In the genomic region with DNA sequence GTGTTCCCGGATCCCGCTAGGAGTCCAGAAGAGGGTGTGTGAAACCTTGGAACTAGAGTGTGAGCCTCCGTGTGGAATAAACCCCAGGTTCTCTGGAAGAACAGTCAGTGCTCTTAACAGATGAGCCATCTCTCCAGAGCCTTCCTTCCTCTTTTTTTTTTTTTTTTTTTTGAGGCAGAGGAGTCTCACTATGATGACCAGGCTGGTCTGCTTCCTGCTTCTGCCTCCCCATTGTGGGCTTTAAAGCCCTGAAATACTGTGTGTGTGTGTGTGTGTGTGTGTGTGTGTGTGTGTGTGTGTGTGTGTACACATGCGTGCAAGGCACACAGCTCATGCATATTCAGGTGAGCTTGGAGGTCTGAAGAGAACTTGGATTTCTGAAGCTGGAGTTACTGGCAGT, we compare ENCODE assay signal across 9 mouse cellular contexts. TPM values are rescaled to one million over a fixed set of nuclear protein-coding genes. Genes with fewer than 3 reads are reported as not detected.
DNase-seq lines count a peak whose midpoint lies in the region; ATAC-seq and TF ChIP-seq lines count a peak whose summit lies in the region.
"Had no signal": no experiment of that assay in that cellular context is flagged by ENCODE, and none has a peak within 500 bp of the region (broad histone marks: within the 10 kb centered on the region; RNA-seq: fewer than 3 reads in every experiment).

No protein-coding gene starts in this region.

- TF ChIP-seq CTCF in gastrocnemius, adult 2 months (IDR thresholded peaks at IDR 0.05), result no peak
- TF ChIP-seq CTCF in spleen, adult 2 months (IDR thresholded peaks at IDR 0.05; ENCODE audit: extremely low read depth, insufficient read depth, insufficient read length, insufficient replicate concordance), result no peak
- TF ChIP-seq CTCF in stomach, postnatal 0 days (IDR thresholded peaks at IDR 0.05; ENCODE audit: low read depth), result no peak

- no peak overlapping the region for H3K4me2 ChIP-seq in limb, embryonic 12.5 days
- H3K4me2 ChIP-seq in stomach, postnatal 0 days (replicated peaks; ENCODE audit: low read depth), result no peak overlapping the region

- H3K9me3 ChIP-seq in limb, embryonic 12.5 days, result no peaks in the 10 kb centered on the region
- no peaks in the 10 kb centered on the region for H3K9me3 ChIP-seq in stomach, postnatal 0 days (ENCODE audit: control insufficient read depth, low read length)

- peaks cover 7% of the 10 kb centered on the region for H3K27me3 ChIP-seq in spleen, adult 2 months (ENCODE audit: control insufficient read depth, insufficient read depth, low read length)
- H3K27me3 ChIP-seq in limb, embryonic 12.5 days, result no peaks in the 10 kb centered on the region
- no peaks in the 10 kb centered on the region for H3K27me3 ChIP-seq in stomach, postnatal 0 days (ENCODE audit: control insufficient read depth, insufficient read depth, low read length)

- no peak for TF ChIP-seq EP300 in stomach, postnatal 0 days (optimal IDR thresholded peaks at IDR 0.05)

- H3K36me3 ChIP-seq in spleen, adult 2 months (ENCODE audit: control insufficient read depth, insufficient read depth, low read length), result no peaks in the 10 kb centered on the region
- H3K36me3 ChIP-seq in limb, embryonic 12.5 days, result no peaks in the 10 kb centered on the region
- no peaks in the 10 kb centered on the region for H3K36me3 ChIP-seq in stomach, postnatal 0 days (ENCODE audit: control insufficient read depth, insufficient read depth, low read length)

- no peak for TF ChIP-seq POLR2A in spleen, adult 2 months (IDR thresholded peaks at IDR 0.05; ENCODE audit: low read depth, low read length)

- 33% methylated on average over 4 of the region's 4 CpGs for WGBS in spleen, adult 2 months
- whole genome bisulfite sequencing in limb, embryonic 12.5 days, result 69% methylated on average over 4 of the region's 4 CpGs
- 56% methylated on average over 4 of the region's 4 CpGs for WGBS in stomach, postnatal 0 days

- no peak for ATAC-seq in limb, embryonic 12.5 days (ENCODE audit: insufficient number of reproducible peaks, insufficient read depth, low FRiP score, low TSS enrichment, low read depth)
- no peak for ATAC-seq in stomach, postnatal 0 days (ENCODE audit: low FRiP score, low TSS enrichment)

- H3K4me1 ChIP-seq in spleen, adult 2 months (ENCODE audit: control insufficient read depth, insufficient read depth, insufficient read length), result peaks cover 9% of the 10 kb centered on the region; the same call in 1 of the 2 replicates
- H3K4me1 ChIP-seq in limb, embryonic 12.5 days (replicated peaks), result peaks cover 45% of the 10 kb centered on the region
- H3K4me1 ChIP-seq in stomach, postnatal 0 days (replicated peaks; ENCODE audit: control insufficient read depth, insufficient read depth), result peaks cover 5% of the 10 kb centered on the region; the same call in 1 of the 2 replicates

- H3K9ac ChIP-seq in limb, embryonic 12.5 days (replicated peaks), result no peak overlapping the region
- no peak overlapping the region; the same call in 1 of the 2 replicates for H3K9ac ChIP-seq in stomach, postnatal 0 days (ENCODE audit: low read length)

- no peak overlapping the region for H3K4me3 ChIP-seq in gastrocnemius, adult 2 months
- H3K4me3 ChIP-seq in spleen, adult 2 months (ENCODE audit: extremely low read depth, insufficient read depth, insufficient read length), result no peak overlapping the region
- no peak overlapping the region for H3K4me3 ChIP-seq in limb, embryonic 12.5 days (replicated peaks)
- H3K4me3 ChIP-seq in stomach, postnatal 0 days (ENCODE audit: low read depth, low read length), result no peak overlapping the region
- H3K4me3 ChIP-seq: myocyte had no signal

- H3K27ac ChIP-seq in gastrocnemius, adult 2 months, result peak overlapping the region; percentile 94
- peak overlapping the region; percentile 32; the same call in 1 of the 2 replicates for H3K27ac ChIP-seq in spleen, adult 2 months (ENCODE audit: insufficient read depth, low read length)
- peak overlapping the region; percentile 100 for H3K27ac ChIP-seq in limb, embryonic 12.5 days
- H3K27ac ChIP-seq in stomach, postnatal 0 days (replicated peaks), result 0 out of 2 replicates have a peak overlapping the region, but pooled peaks have one; percentile 95

- intact Hi-C loops in gastrocnemius, adult 2 months (cut with DNase I), result no loop called here

- DNase-seq in gastrocnemius, adult 2 months, result no peak
- DNase-seq in gastrocnemius, postnatal 25 days, result no peak
- no peak for DNase-seq in spleen, adult 2 months (ENCODE audit: low read depth in 1 of 2, low spot score in 2 of 2)
- DNase-seq in spleen, postnatal 10 days (ENCODE audit: low spot score in 2 of 2), result no peak
- peak; percentile 13 for DNase-seq in stomach, postnatal 0 days (ENCODE audit: low spot score)
- DNase-seq in ovary, adult 18-20 months (ENCODE audit: low spot score), result no peak
- no peak for DNase-seq in urinary bladder, postnatal 14 days (ENCODE audit: low spot score)

RNA-seq across cellular contexts. Expression of a gene that starts 1.6 kb away (rescaled TPM):
- total RNA-seq in gastrocnemius, adult 2 months (2021), result 10 to 100 TPM; 65.5 to 99.4 TPM
- 100 to 1,000 TPM; 126 to 152 TPM for total RNA-seq in gastrocnemius, postnatal 25 days (2021)
- 450 and 549 TPM in 2 replicates for polyA plus RNA-seq in spleen, adult 2 months (2012; rRNA removed)
- 325 and 346 TPM in 2 replicates for polyA plus RNA-seq in limb, embryonic 12.5 days (2016; fragmentation: Nextera tagmentation; extraction: Ambion mirVana)
- 260 and 276 TPM in 2 replicates for polyA plus RNA-seq in stomach, postnatal 0 days (2015; fragmentation: Nextera tagmentation; extraction: Ambion mirVana)

RNA-seq across cellular contexts. Expression of a gene that starts 9.6 kb away (rescaled TPM):
- 100 to 1,000 TPM; 202 to 204 TPM for total RNA-seq in gastrocnemius, adult 2 months (2021)
- total RNA-seq in gastrocnemius, postnatal 25 days (2021), result 100 to 1,000 TPM; 207 to 210 TPM
- polyA plus RNA-seq in spleen, adult 2 months (2012; rRNA removed), result 125 and 140 TPM in 2 replicates
- 401 and 407 TPM in 2 replicates for polyA plus RNA-seq in limb, embryonic 12.5 days (2016; fragmentation: Nextera tagmentation; extraction: Ambion mirVana)
- polyA plus RNA-seq in stomach, postnatal 0 days (2015; fragmentation: Nextera tagmentation; extraction: Ambion mirVana), result 312 and 330 TPM in 2 replicates

RNA-seq across cellular contexts. Expression of a gene that starts 10.0 kb away (rescaled TPM):
- total RNA-seq in gastrocnemius, adult 2 months (2021), result under 1 TPM; 0.11 to 0.13 TPM
- under 1 TPM in 1 of 2 experiments, not detected in 1; 0.51 TPM for total RNA-seq in gastrocnemius, postnatal 25 days (2021)
- 10.9 and 18.2 TPM in 2 replicates for polyA plus RNA-seq in spleen, adult 2 months (2012; rRNA removed)
- polyA plus RNA-seq in limb, embryonic 12.5 days (2016; fragmentation: Nextera tagmentation; extraction: Ambion mirVana), result 2.2 TPM in 2 replicates
- polyA plus RNA-seq in stomach, postnatal 0 days (2015; fragmentation: Nextera tagmentation; extraction: Ambion mirVana), result 0.93 and 1.4 TPM in 2 replicates

RNA-seq across cellular contexts. Expression of a gene that starts 33.5 kb away (rescaled TPM):
- not detected for total RNA-seq in gastrocnemius, adult 2 months (2021)
- total RNA-seq in gastrocnemius, postnatal 25 days (2021), result 1 to 10 TPM in 1 of 2 experiments, not detected in 1; 1.2 TPM
- polyA plus RNA-seq in spleen, adult 2 months (2012; rRNA removed), result 34.2 and 35.9 TPM in 2 replicates
- polyA plus RNA-seq in limb, embryonic 12.5 days (2016; fragmentation: Nextera tagmentation; extraction: Ambion mirVana), result 0.15 TPM in 1 of 2 replicates, not detected in the other
- 0.45 and 0.65 TPM in 2 replicates for polyA plus RNA-seq in stomach, postnatal 0 days (2015; fragmentation: Nextera tagmentation; extraction: Ambion mirVana)
- polyA plus RNA-seq: myocyte had no signal

RNA-seq across cellular contexts. Expression of a gene that starts 43.8 kb away (rescaled TPM):
- total RNA-seq in gastrocnemius, adult 2 months (2021), result 100 to 1,000 TPM; 108 to 115 TPM
- total RNA-seq in gastrocnemius, postnatal 25 days (2021), result 10 to 100 TPM; 96.2 to 99.0 TPM
- 106 and 116 TPM in 2 replicates for polyA plus RNA-seq in spleen, adult 2 months (2012; rRNA removed)
- polyA plus RNA-seq in limb, embryonic 12.5 days (2016; fragmentation: Nextera tagmentation; extraction: Ambion mirVana), result 114 and 124 TPM in 2 replicates
- polyA plus RNA-seq in stomach, postnatal 0 days (2015; fragmentation: Nextera tagmentation; extraction: Ambion mirVana), result 114 and 121 TPM in 2 replicates

Comparison
In these comparisons a context has a peak if more than half of its experiments do, and no peak if none do; other contexts are left out.
1. H3K27ac ChIP-seq: peak in every context shown above with its lines; median percentile 100 in limb, embryonic 12.5 days; 95 in stomach, postnatal 0 days; 94 in gastrocnemius, adult 2 months; 32 in spleen, adult 2 months.